Mouse (Mus musculus) neural tube, embryonic 13.5 days (tissue): ENCODE measurements around the gene Adora3. TPM values are rescaled to one million over a fixed set of nuclear protein-coding genes. Genes with fewer than 3 reads are reported as not detected.
A peak's percentile ranks its signal among the peaks of the same experiment; 100 is the strongest.

ENCODE experiments used
- ATAC-seq: fragments of 200-750 bp; cut with Nextera tagmentation; 2 replicates; pipeline ENCODE4 v1.8.0; 2017; ENCODE audit warnings: low read depth, mild to moderate bottlenecking, moderate TSS enrichment, moderate library complexity
- H3K27ac ChIP-seq: fragments of 300-500 bp; sonication (generic); replicated peaks from 2 replicates; pipeline ENCODE4 v1.5.1; 2015; ENCODE audit warnings: moderate library complexity, mild to moderate bottlenecking, inconsistent platforms
- H3K27me3 ChIP-seq: fragments of 300-500 bp; sonication (generic); 2 replicates; pipeline ENCODE4 v1.6.1; 2015; ENCODE audit warnings: mild to moderate bottlenecking, inconsistent platforms
- H3K36me3 ChIP-seq: fragments of 300-500 bp; sonication (generic); 2 replicates; pipeline ENCODE4 v1.6.1; 2015; ENCODE audit warnings: mild to moderate bottlenecking, inconsistent platforms
- H3K4me1 ChIP-seq: fragments of 300-500 bp; sonication (generic); replicated peaks from 2 replicates; pipeline ENCODE4 v1.6.1; 2015; ENCODE audit warnings: inconsistent platforms
- H3K4me2 ChIP-seq: fragments of 300-500 bp; sonication (generic); 2 replicates; pipeline ENCODE4 v1.6.1; 2015; ENCODE audit warnings: inconsistent platforms, mild to moderate bottlenecking, moderate library complexity
- H3K4me3 ChIP-seq: fragments of 300-500 bp; sonication (generic); 2 replicates; pipeline ENCODE4 v1.5.1; 2015; ENCODE audit warnings: mild to moderate bottlenecking, inconsistent platforms
- H3K9ac ChIP-seq: fragments of 300-500 bp; sonication (generic); 2 replicates; pipeline ENCODE4 v1.6.1; 2015; ENCODE audit warnings: moderate library complexity, mild to moderate bottlenecking, inconsistent platforms
- H3K9me3 ChIP-seq: fragments of 300-500 bp; sonication (generic); 2 replicates; pipeline ENCODE4 v1.6.1; 2016; ENCODE audit warnings: inconsistent platforms
- WGBS: fragments of 180-500 bp; shearing (Covaris S2); methylation state at CpG from one replicate; pipeline ENCODE4 v1.1.7; 2015; 5-methylcytosine and 5-hydroxymethylcytosine counted together
- polyA plus RNA-seq: library from polyadenylated mRNA; unstranded; fragments of >200 nt; fragmentation: Nextera tagmentation; extraction: Ambion mirVana; gene quantifications from 2 replicates; pipeline ENCODE4 v1.2.1, GENCODE M21; 2015

Adora3 gene
- polyA plus RNA-seq, 1 experiment from 2014 or later: not detected

- no peak overlapping the region for H3K27ac ChIP-seq
- H3K36me3 ChIP-seq: no peaks in the 10 kb centered on the region
Observed at GRCm38 (mm10) chr3:105878751-105879150, 8.1 kb downstream of the Adora3 start.

GRCm38 (mm10) chr3:105880419-105880818, 9.8 kb downstream of the Adora3 start:
- Histone ChIP-seq H3K27me3 (no peaks in the 10 kb centered on the region), H3K9me3 (no peaks in the 10 kb centered on the region), H3K4me2 (no peak overlapping the region), H3K9ac (no peak overlapping the region), H3K27ac (no peak overlapping the region), H3K4me1 (no peaks in the 10 kb centered on the region), H3K4me3 (no peak overlapping the region), H3K36me3 (no peaks in the 10 kb centered on the region)
- 79% methylated on average over 3 of the region's 3 CpGs for WGBS
- no peak for ATAC-seq

More at GRCm38 (mm10) chr3:105878751-105879150, 8.1 kb downstream of the Adora3 start:
- Histone ChIP-seq H3K9ac (no peak overlapping the region), H3K4me2 (no peak overlapping the region), H3K4me1 (no peaks in the 10 kb centered on the region), H3K27me3 (no peaks in the 10 kb centered on the region), H3K9me3 (no peaks in the 10 kb centered on the region), H3K4me3 (no peak overlapping the region)
- ATAC-seq: no peak
- 85% methylated on average over 8 of the region's 8 CpGs for WGBS

- Histone ChIP-seq H3K36me3 (no peaks in the 10 kb centered on the region), H3K27me3 (no peaks in the 10 kb centered on the region), H3K4me1 (no peaks in the 10 kb centered on the region), H3K27ac (no peak overlapping the region), H3K9ac (no peak overlapping the region), H3K4me3 (no peak overlapping the region), H3K9me3 (no peaks in the 10 kb centered on the region), H3K4me2 (no peak overlapping the region)
- WGBS: 88% methylated on average over 7 of the region's 7 CpGs
- no peak for ATAC-seq
Observed at GRCm38 (mm10) chr3:105882105-105882504, 11.4 kb downstream of the Adora3 start.

- no peak overlapping the region for H3K4me3 ChIP-seq
- H3K36me3 ChIP-seq: no peaks in the 10 kb centered on the region
- no peaks in the 10 kb centered on the region for H3K27me3 ChIP-seq
- H3K4me1 ChIP-seq: no peaks in the 10 kb centered on the region
- H3K4me2 ChIP-seq: no peak overlapping the region
- no peak overlapping the region for H3K9ac ChIP-seq
- H3K27ac ChIP-seq: no peak overlapping the region
- no peaks in the 10 kb centered on the region for H3K9me3 ChIP-seq
- 97% methylated on average over 2 of the region's 2 CpGs for WGBS
- no peak for ATAC-seq
Observed at GRCm38 (mm10) chr3:105883111-105883510, 12.5 kb downstream of the Adora3 start.

- Histone ChIP-seq H3K27me3 (no peaks in the 10 kb centered on the region), H3K36me3 (no peaks in the 10 kb centered on the region), H3K4me2 (no peak overlapping the region), H3K27ac (no peak overlapping the region), H3K9ac (no peak overlapping the region), H3K4me3 (no peak overlapping the region), H3K4me1 (no peaks in the 10 kb centered on the region), H3K9me3 (no peaks in the 10 kb centered on the region)
- ATAC-seq: no peak
- 81% methylated on average over 3 of the region's 3 CpGs for WGBS
Observed at GRCm38 (mm10) chr3:105888961-105889360, 18.3 kb downstream of the Adora3 start.

GRCm38 (mm10) chr3:105890220-105890619, 19.6 kb downstream of the Adora3 start:
- H3K9ac ChIP-seq: no peak overlapping the region
- no peaks in the 10 kb centered on the region for H3K9me3 ChIP-seq
- H3K27ac ChIP-seq: no peak overlapping the region
- no peak overlapping the region for H3K4me3 ChIP-seq
- WGBS: 73% methylated on average over 4 of the region's 4 CpGs
- ATAC-seq: no peak
- no peaks in the 10 kb centered on the region for H3K36me3 ChIP-seq
- 0 out of 2 replicates have a peak, but pooled peaks cover 7% of the 10 kb centered on the region for H3K4me1 ChIP-seq
- no peak overlapping the region for H3K4me2 ChIP-seq
- H3K27me3 ChIP-seq: no peaks in the 10 kb centered on the region

GRCm38 (mm10) chr3:105891141-105891540, 20.5 kb downstream of the Adora3 start:
- ATAC-seq: no peak
- Histone ChIP-seq H3K36me3 (no peaks in the 10 kb centered on the region), H3K9me3 (no peaks in the 10 kb centered on the region), H3K4me3 (no peak overlapping the region), H3K27ac (no peak overlapping the region), H3K27me3 (no peaks in the 10 kb centered on the region), H3K4me2 (no peak overlapping the region), H3K9ac (no peak overlapping the region), H3K4me1 (0 out of 2 replicates have a peak, but pooled peaks cover 7% of the 10 kb centered on the region)
- 80% methylated on average over 3 of the region's 3 CpGs for WGBS

GRCm38 (mm10) chr3:105891760-105892571, 21.3 kb downstream of the Adora3 start:
- no peak overlapping the region for H3K9ac ChIP-seq
- no peaks in the 10 kb centered on the region for H3K27me3 ChIP-seq
- H3K36me3 ChIP-seq: no peaks in the 10 kb centered on the region
- H3K4me3 ChIP-seq: no peak overlapping the region
- ATAC-seq: no peak
- 0 out of 2 replicates have a peak overlapping the region, but pooled peaks have one; percentile 28 for H3K27ac ChIP-seq
- no peak overlapping the region for H3K4me2 ChIP-seq
- 0 out of 2 replicates have a peak, but pooled peaks cover 7% of the 10 kb centered on the region for H3K4me1 ChIP-seq
- no peaks in the 10 kb centered on the region for H3K9me3 ChIP-seq
- 85% methylated on average over 10 of the region's 10 CpGs for WGBS

- Histone ChIP-seq H3K9me3 (no peaks in the 10 kb centered on the region), H3K4me3 (no peak overlapping the region), H3K27ac (no peak overlapping the region), H3K36me3 (no peaks in the 10 kb centered on the region), H3K4me1 (0 out of 2 replicates have a peak, but pooled peaks cover 7% of the 10 kb centered on the region), H3K9ac (no peak overlapping the region), H3K4me2 (no peak overlapping the region), H3K27me3 (no peaks in the 10 kb centered on the region)
- no peak for ATAC-seq
- WGBS: 87% methylated on average over 19 of the region's 19 CpGs
Observed at GRCm38 (mm10) chr3:105892572-105893495, 22.2 kb downstream of the Adora3 start.

- no peak for ATAC-seq
- Histone ChIP-seq H3K9me3 (no peaks in the 10 kb centered on the region), H3K9ac (no peak overlapping the region), H3K27me3 (no peaks in the 10 kb centered on the region), H3K4me1 (0 out of 2 replicates have a peak, but pooled peaks cover 7% of the 10 kb centered on the region), H3K4me2 (no peak overlapping the region), H3K36me3 (no peaks in the 10 kb centered on the region), H3K4me3 (no peak overlapping the region), H3K27ac (no peak overlapping the region)
- 60% methylated on average over 6 of the region's 6 CpGs for WGBS
Observed at GRCm38 (mm10) chr3:105893941-105894391, 23.3 kb downstream of the Adora3 start.

GRCm38 (mm10) chr3:105894601-105895592, 24.2 kb downstream of the Adora3 start:
- ATAC-seq: no peak
- 80% methylated on average over 23 of the region's 23 CpGs for WGBS
- H3K9ac ChIP-seq: no peak overlapping the region

More at GRCm38 (mm10) chr3:105894601-105895592, 24.2 kb downstream of the Adora3 start:
- no peak overlapping the region for H3K4me3 ChIP-seq
- H3K27me3 ChIP-seq: no peaks in the 10 kb centered on the region
- no peaks in the 10 kb centered on the region for H3K36me3 ChIP-seq
- no peak overlapping the region for H3K27ac ChIP-seq
- no peaks in the 10 kb centered on the region for H3K9me3 ChIP-seq
- no peak overlapping the region for H3K4me2 ChIP-seq
- 0 out of 2 replicates have a peak, but pooled peaks cover 7% of the 10 kb centered on the region for H3K4me1 ChIP-seq
